Mouse (Mus musculus) lung, postnatal 0 days (tissue): ENCODE data around the gene Bnipl. TPM values are rescaled to one million over a fixed set of nuclear protein-coding genes. Genes with fewer than 3 reads are reported as not detected.

ENCODE experiments used
- ATAC-seq: fragments of 200-750 bp; cut with Nextera tagmentation; 2 replicates; pipeline ENCODE4 v1.8.0; 2017; ENCODE audit warnings: moderate library complexity
- DNase-seq: peaks from one replicate; pipeline ENCODE4 v3.0.0-alpha.2; 2016; ENCODE audit warnings: low spot score
- H3K27ac ChIP-seq: fragments of 300-500 bp; sonication (generic); 2 replicates; pipeline ENCODE4 v1.5.1; 2014; ENCODE audit warnings: antibody characterized with exemption, mild to moderate bottlenecking, low read length, mixed read lengths
- H3K27me3 ChIP-seq: fragments of 300-500 bp; sonication (generic); replicated peaks from 2 replicates; pipeline ENCODE4 v1.6.1; 2014; ENCODE audit warnings: low read length, mixed read lengths; ENCODE audit not compliant: insufficient read depth
- H3K36me3 ChIP-seq: fragments of 300-500 bp; sonication (generic); 2 replicates; pipeline ENCODE4 v1.6.1; 2014; ENCODE audit warnings: low read length, mixed read lengths; ENCODE audit not compliant: insufficient read depth
- H3K4me1 ChIP-seq: fragments of 300-500 bp; sonication (generic); 2 replicates; pipeline ENCODE4 v1.6.1; 2014; ENCODE audit warnings: antibody characterized with exemption, low read depth, low read length, mixed read lengths; ENCODE audit not compliant: insufficient read depth
- H3K4me2 ChIP-seq: fragments of 300-500 bp; sonication (generic); replicated peaks from 2 replicates; pipeline ENCODE4 v1.6.1; 2014; ENCODE audit warnings: low read depth, mild to moderate bottlenecking, low read length, moderate library complexity, mixed read lengths
- H3K4me3 ChIP-seq: fragments of 300-500 bp; sonication (generic); 2 replicates; pipeline ENCODE4 v1.5.1; 2014; ENCODE audit warnings: low read depth, low read length
- H3K9ac ChIP-seq: fragments of 300-500 bp; sonication (generic); replicated peaks from 2 replicates; pipeline ENCODE4 v1.6.1; 2014; ENCODE audit warnings: low read depth, mild to moderate bottlenecking
- H3K9me3 ChIP-seq: fragments of 300-500 bp; sonication (generic); 2 replicates; pipeline ENCODE4 v1.6.1; 2016; ENCODE audit warnings: low read length, mixed read lengths
- CTCF ChIP-seq: IDR thresholded peaks from 2 replicates; pipeline ENCODE4 v1.5.1; 2016; ENCODE audit warnings: antibody characterized with exemption, mild to moderate bottlenecking
- EP300 ChIP-seq: IDR thresholded peaks from 2 replicates; pipeline ENCODE4 v1.6.1; 2016; ENCODE audit warnings: antibody characterized with exemption, mild to moderate bottlenecking, control low read depth
- WGBS: fragments of 180-500 bp; shearing (Covaris S2); extraction: QIAGEN DNeasy Blood & Tissue Kit; methylation state at CpG from one replicate; pipeline ENCODE4 v1.1.7; 2014; 5-methylcytosine and 5-hydroxymethylcytosine counted together
- polyA plus RNA-seq: library from polyadenylated mRNA; unstranded; fragments of >200 nt; fragmentation: Nextera tagmentation; extraction: Ambion mirVana; gene quantifications from 2 replicates; pipeline ENCODE4 v1.2.1, GENCODE M21; 2015

Bnipl gene
- polyA plus RNA-seq, 1 experiment from 2014 or later, result 2.5 TPM

GRCm38 (mm10) chr3:95286011-95286410 lies 35.0 kb upstream of the Bnipl start:
- Histone ChIP-seq H3K27me3 (no peaks in the 10 kb centered on the region), H3K9me3 (no peaks in the 10 kb centered on the region), H3K4me2 (no peak overlapping the region), H3K36me3 (peaks cover 18% of the 10 kb centered on the region; the same call in 1 of the 2 replicates), H3K4me1 (peaks cover 19% of the 10 kb centered on the region; the same call in 1 of the 2 replicates), H3K4me3 (no peak overlapping the region), H3K27ac (peak overlapping the region; percentile 35; the same call in 1 of the 2 replicates), H3K9ac (no peak overlapping the region)
- no peak for ATAC-seq
- no peak for DNase-seq
- TF ChIP-seq CTCF (no peak), EP300 (no peak)
- 52% methylated on average over 5 of the region's 5 CpGs for WGBS

GRCm38 (mm10) chr3:95285390-95285789 lies 34.4 kb upstream of the Bnipl start:
- TF ChIP-seq CTCF, result no peak
- no peaks in the 10 kb centered on the region for H3K27me3 ChIP-seq
- H3K9me3 ChIP-seq, result no peaks in the 10 kb centered on the region
- H3K36me3 ChIP-seq, result peaks cover 18% of the 10 kb centered on the region; the same call in 1 of the 2 replicates
- ATAC-seq (no peak), DNase-seq (no peak)
- H3K9ac ChIP-seq, result no peak overlapping the region
- H3K4me3 ChIP-seq, result no peak overlapping the region
- no peak overlapping the region for H3K4me2 ChIP-seq
- peaks cover 19% of the 10 kb centered on the region; the same call in 1 of the 2 replicates for H3K4me1 ChIP-seq
- H3K27ac ChIP-seq, result peak overlapping the region; percentile 10; the same call in 1 of the 2 replicates
- 93% methylated on average over 5 of the region's 5 CpGs for WGBS

- Histone ChIP-seq H3K4me2 (peak overlapping the region; percentile 74), H3K4me1 (peaks cover 19% of the 10 kb centered on the region; the same call in 1 of the 2 replicates), H3K4me3 (no peak overlapping the region), H3K27me3 (no peaks in the 10 kb centered on the region), H3K27ac (no peak overlapping the region), H3K36me3 (peaks cover 15% of the 10 kb centered on the region; the same call in 1 of the 2 replicates), H3K9me3 (no peaks in the 10 kb centered on the region), H3K9ac (no peak overlapping the region)
- DNase-seq, result no peak
- no peak for ATAC-seq
- TF ChIP-seq CTCF (no peak), EP300 (no peak)
- 79% methylated on average over 12 of the region's 12 CpGs for WGBS
Measured at GRCm38 (mm10) chr3:95284501-95285281, 33.7 kb upstream of the Bnipl start.

GRCm38 (mm10) chr3:95284062-95284461 lies 33.1 kb upstream of the Bnipl start:
- Histone ChIP-seq H3K9me3 (no peaks in the 10 kb centered on the region), H3K27me3 (no peaks in the 10 kb centered on the region), H3K4me2 (peak overlapping the region; percentile 74), H3K9ac (peak overlapping the region; percentile 86; the same call in 1 of the 2 replicates), H3K36me3 (peaks cover 13% of the 10 kb centered on the region; the same call in 1 of the 2 replicates), H3K4me3 (peak overlapping the region; percentile 77), H3K4me1 (peaks cover 19% of the 10 kb centered on the region; the same call in 1 of the 2 replicates), H3K27ac (peak overlapping the region; percentile 99)
- TF ChIP-seq EP300 (no peak), CTCF (no peak)
- 4% methylated on average over 1 of the region's 1 CpGs for WGBS
- ATAC-seq, result no peak
- no peak for DNase-seq

GRCm38 (mm10) chr3:95283589-95283941 lies 32.6 kb upstream of the Bnipl start:
- TF ChIP-seq EP300 (no peak), CTCF (no peak)
- peak overlapping the region; percentile 74 for H3K4me2 ChIP-seq
- H3K27ac ChIP-seq, result peak overlapping the region; percentile 99
- DNase-seq (peak; percentile 53), ATAC-seq (no peak)
- peaks cover 19% of the 10 kb centered on the region; the same call in 1 of the 2 replicates for H3K4me1 ChIP-seq
- H3K9ac ChIP-seq, result peak overlapping the region; percentile 86
- 3% methylated on average over 7 of the region's 7 CpGs for WGBS
- peaks cover 10% of the 10 kb centered on the region; the same call in 1 of the 2 replicates for H3K36me3 ChIP-seq
- H3K9me3 ChIP-seq, result no peaks in the 10 kb centered on the region
- H3K4me3 ChIP-seq, result peak overlapping the region; percentile 77
- H3K27me3 ChIP-seq, result no peaks in the 10 kb centered on the region

GRCm38 (mm10) chr3:95282865-95283588 lies 32.0 kb upstream of the Bnipl start:
- Histone ChIP-seq H3K9me3 (no peaks in the 10 kb centered on the region), H3K4me2 (peak overlapping the region; percentile 74), H3K9ac (peak overlapping the region; percentile 86), H3K27me3 (no peaks in the 10 kb centered on the region), H3K4me1 (peaks cover 19% of the 10 kb centered on the region; the same call in 1 of the 2 replicates), H3K27ac (peak overlapping the region; percentile 99), H3K4me3 (peak overlapping the region; percentile 77), H3K36me3 (peaks cover 6% of the 10 kb centered on the region; the same call in 1 of the 2 replicates)
- under 1% methylated on average over 50 of the region's 51 CpGs for WGBS
- peak; percentile 93 for DNase-seq
- TF ChIP-seq CTCF (peak; percentile 64), EP300 (no peak; the same call in 1 of the 2 replicates)
- ATAC-seq, result peak; percentile 78
